Mouse (Mus musculus) forebrain, embryonic 12.5 days (tissue): ENCODE data around the gene Nup54. TPM values are rescaled to one million over a fixed set of nuclear protein-coding genes. Genes with fewer than 3 reads are reported as not detected.

ENCODE experiments used
- ATAC-seq: fragments of 200-750 bp; cut with Nextera tagmentation; 2 replicates; pipeline ENCODE4 v1.8.0; 2017; ENCODE audit warnings: moderate TSS enrichment; ENCODE audit not compliant: low FRiP score
- H3K27ac ChIP-seq: fragments of 300-500 bp; sonication (generic); 2 replicates; pipeline ENCODE4 v1.5.1; 2016; ENCODE audit warnings: mild to moderate bottlenecking
- H3K27me3 ChIP-seq: fragments of 300-500 bp; sonication (generic); 2 replicates; pipeline ENCODE4 v1.6.1; 2016; ENCODE audit warnings: mild to moderate bottlenecking
- H3K36me3 ChIP-seq: fragments of 300-500 bp; sonication (generic); replicated peaks from 2 replicates; pipeline ENCODE4 v1.6.1; 2016; ENCODE audit warnings: mild to moderate bottlenecking
- H3K4me1 ChIP-seq: fragments of 300-500 bp; sonication (generic); 2 replicates; pipeline ENCODE4 v1.6.1; 2016
- H3K4me2 ChIP-seq: fragments of 300-500 bp; sonication (generic); 2 replicates; pipeline ENCODE4 v1.6.1; 2016; ENCODE audit warnings: mild to moderate bottlenecking, moderate library complexity
- H3K4me3 ChIP-seq: fragments of 300-500 bp; sonication (generic); replicated peaks from 2 replicates; pipeline ENCODE4 v1.5.1; 2016; ENCODE audit warnings: mild to moderate bottlenecking
- H3K9ac ChIP-seq: fragments of 300-500 bp; sonication (generic); 2 replicates; pipeline ENCODE4 v1.6.1; 2016; ENCODE audit warnings: mild to moderate bottlenecking
- H3K9me3 ChIP-seq: fragments of 300-500 bp; sonication (generic); 2 replicates; pipeline ENCODE4 v1.6.1; 2016
- WGBS: fragments of 180-500 bp; shearing (Covaris S2); methylation state at CpG from one replicate; pipeline ENCODE4 v1.1.7; 2016; 5-methylcytosine and 5-hydroxymethylcytosine counted together
- microRNA-seq: library from miRNA; unstranded; fragments of <30 nt; microRNA quantifications from one replicate; pipeline ENCODE4, GENCODE M21; 2017
- polyA plus RNA-seq: library from polyadenylated mRNA; unstranded; fragments of >200 nt; fragmentation: Nextera tagmentation; extraction: Ambion mirVana; gene quantifications from 2 replicates; pipeline ENCODE4 v1.2.1, GENCODE M21; 2016

The Nup54 gene
- polyA plus RNA-seq, 1 experiment from 2014 or later: 58.4 TPM

- Histone ChIP-seq H3K4me2 (no peak overlapping the region), H3K4me1 (peaks cover 9% of the 10 kb centered on the region)
- 88% methylated on average over 6 of the region's 6 CpGs for WGBS
Measured at GRCm38 (mm10) chr5:92370392-92370791, 64.6 kb downstream of the Nup54 start.

GRCm38 (mm10) chr5:92369151-92369994, 65.6 kb downstream of the Nup54 start:
- 77% methylated on average over 13 of the region's 13 CpGs for WGBS
- Histone ChIP-seq H3K4me3 (no peak overlapping the region), H3K9me3 (no peaks in the 10 kb centered on the region), H3K36me3 (no peaks in the 10 kb centered on the region), H3K9ac (no peak overlapping the region), H3K27me3 (no peaks in the 10 kb centered on the region), H3K27ac (no peak overlapping the region), H3K4me2 (no peak overlapping the region), H3K4me1 (peaks cover 9% of the 10 kb centered on the region)
- ATAC-seq: peak; percentile 76; the same call in 1 of the 2 replicates

More at GRCm38 (mm10) chr5:92370392-92370791, 64.6 kb downstream of the Nup54 start:
- H3K27ac ChIP-seq: no peak overlapping the region
- no peak overlapping the region for H3K4me3 ChIP-seq
- H3K36me3 ChIP-seq: no peaks in the 10 kb centered on the region
- no peak overlapping the region for H3K9ac ChIP-seq
- no peaks in the 10 kb centered on the region for H3K9me3 ChIP-seq
- no peak for ATAC-seq
- no peaks in the 10 kb centered on the region for H3K27me3 ChIP-seq

GRCm38 (mm10) chr5:92368392-92368791, 66.6 kb downstream of the Nup54 start:
- Histone ChIP-seq H3K4me2 (no peak overlapping the region), H3K9ac (no peak overlapping the region), H3K27ac (no peak overlapping the region), H3K36me3 (no peaks in the 10 kb centered on the region), H3K4me1 (peaks cover 9% of the 10 kb centered on the region), H3K27me3 (no peaks in the 10 kb centered on the region), H3K4me3 (no peak overlapping the region), H3K9me3 (no peaks in the 10 kb centered on the region)
- no peak for ATAC-seq
- 88% methylated on average over 10 of the region's 10 CpGs for WGBS

GRCm38 (mm10) chr5:92366565-92366964, 68.5 kb downstream of the Nup54 start:
- no peak overlapping the region for H3K9ac ChIP-seq
- no peak overlapping the region for H3K27ac ChIP-seq
- H3K4me3 ChIP-seq: no peak overlapping the region
- H3K9me3 ChIP-seq: no peaks in the 10 kb centered on the region
- 82% methylated on average over 6 of the region's 6 CpGs for WGBS
- H3K4me2 ChIP-seq: no peak overlapping the region
- peaks cover 7% of the 10 kb centered on the region for H3K4me1 ChIP-seq
- no peaks in the 10 kb centered on the region for H3K36me3 ChIP-seq
- ATAC-seq: no peak
- no peaks in the 10 kb centered on the region for H3K27me3 ChIP-seq

Small RNA genes lying within 50 kb of the gene (microRNA-seq; reads per million reads assigned to microRNA genes)
- not detected for gene Mir6415

Other genes with a start within 250 kb of the Nup54 start
- not detected in 2 replicates for gene U90926, start 219.8 kb downstream of the Nup54 start, polyA plus RNA-seq
- gene Ppef2, start 178.9 kb downstream of the Nup54 start, polyA plus RNA-seq: 0.14 and 0.34 TPM in 2 replicates
- gene Naaa, start 157.0 kb downstream of the Nup54 start, polyA plus RNA-seq: 3.7 and 4.1 TPM in 2 replicates
- gene Sdad1, start 124.7 kb downstream of the Nup54 start, polyA plus RNA-seq: 41.8 and 42.0 TPM in 2 replicates
- not detected in 2 replicates for gene Cxcl9, start 107.1 kb downstream of the Nup54 start, polyA plus RNA-seq
- gene Art3, start 103.4 kb downstream of the Nup54 start, polyA plus RNA-seq: 0.79 and 0.83 TPM in 2 replicates
- 0.29 TPM in 1 of 2 replicates, not detected in the other for gene Cxcl10, start 86.3 kb downstream of the Nup54 start, polyA plus RNA-seq
- gene Scarb2, start 71.6 kb upstream of the Nup54 start, polyA plus RNA-seq: 16.6 and 17.9 TPM in 2 replicates
- gene Fam47e, start 119.8 kb upstream of the Nup54 start, polyA plus RNA-seq: not detected in 2 replicates
- gene Stbd1, start 167.8 kb upstream of the Nup54 start, polyA plus RNA-seq: 5.0 and 6.2 TPM in 2 replicates
- gene Ccdc158, start 240.1 kb upstream of the Nup54 start, polyA plus RNA-seq: 0.56 and 0.72 TPM in 2 replicates
- 6.4 and 6.6 TPM in 2 replicates for gene Shroom3, start 248.2 kb upstream of the Nup54 start, polyA plus RNA-seq